Mouse (Mus musculus) kidney, postnatal 0 days (tissue): ENCODE data around the gene Glrp1. TPM values are rescaled to one million over a fixed set of nuclear protein-coding genes. Genes with fewer than 3 reads are reported as not detected.

Experiments
- ATAC-seq: fragments of 200-750 bp; cut with Nextera tagmentation; replicated peaks from 2 replicates; pipeline ENCODE4 v1.8.0; 2017; ENCODE audit warnings: low read depth, moderate number of reproducible peaks, moderate TSS enrichment, moderate library complexity; ENCODE audit not compliant: low FRiP score
- DNase-seq: peaks from one replicate; pipeline ENCODE4 v3.0.0-alpha.2; 2016; ENCODE audit warnings: low spot score
- H3K27ac ChIP-seq: fragments of 300-500 bp; sonication (generic); 2 replicates; pipeline ENCODE4 v1.5.1; 2014; ENCODE audit warnings: mild to moderate bottlenecking
- H3K27me3 ChIP-seq: fragments of 300-500 bp; sonication (generic); 2 replicates; pipeline ENCODE4 v1.6.1; 2014; ENCODE audit warnings: low read length, mixed read lengths; ENCODE audit not compliant: insufficient read depth
- H3K36me3 ChIP-seq: fragments of 300-500 bp; sonication (generic); 2 replicates; pipeline ENCODE4 v1.6.1; 2014; ENCODE audit warnings: low read length, mixed read lengths; ENCODE audit not compliant: insufficient read depth
- H3K4me1 ChIP-seq: fragments of 300-500 bp; sonication (generic); replicated peaks from 2 replicates; pipeline ENCODE4 v1.6.1; 2014; ENCODE audit warnings: antibody characterized with exemption, low read length, mixed read lengths; ENCODE audit not compliant: insufficient read depth
- H3K4me2 ChIP-seq: fragments of 300-500 bp; sonication (generic); 2 replicates; pipeline ENCODE4 v1.6.1; 2014; ENCODE audit warnings: mild to moderate bottlenecking, low read length, moderate library complexity, mixed read lengths
- H3K4me3 ChIP-seq: fragments of 300-500 bp; sonication (generic); replicated peaks from 2 replicates; pipeline ENCODE4 v1.5.1; 2014; ENCODE audit warnings: low read depth, low read length
- H3K9ac ChIP-seq: fragments of 300-500 bp; sonication (generic); 2 replicates; pipeline ENCODE4 v1.6.1; 2014; ENCODE audit warnings: low read depth, low read length
- H3K9me3 ChIP-seq: fragments of 300-500 bp; sonication (generic); replicated peaks from 2 replicates; pipeline ENCODE4 v1.6.1; 2016; ENCODE audit warnings: low read length, inconsistent platforms, mixed read lengths
- CTCF ChIP-seq: IDR thresholded peaks from 2 replicates; pipeline ENCODE4 v1.5.1; 2016; ENCODE audit warnings: antibody characterized with exemption, low read depth, mild to moderate bottlenecking, moderate library complexity
- WGBS: fragments of 180-500 bp; shearing (Covaris S2); extraction: QIAGEN DNeasy Blood & Tissue Kit; methylation state at CpG from one replicate; pipeline ENCODE4 v1.1.7; 2014; 5-methylcytosine and 5-hydroxymethylcytosine counted together
- polyA plus RNA-seq: library from polyadenylated mRNA; unstranded; fragments of >200 nt; fragmentation: Nextera tagmentation; extraction: Ambion mirVana; gene quantifications from 2 replicates; pipeline ENCODE4 v1.2.1, GENCODE M21; 2015

The Glrp1 gene
- polyA plus RNA-seq, 1 experiment from 2014 or later = 0.09 TPM

GRCm38 (mm10) chr1:88476554-88477085 lies 33.2 kb downstream of the Glrp1 start:
- ATAC-seq (no peak), DNase-seq (no peak)
- no peaks in the 10 kb centered on the region for H3K36me3 ChIP-seq
- no peaks in the 10 kb centered on the region for H3K9me3 ChIP-seq
- no peak for TF ChIP-seq CTCF
- no peaks in the 10 kb centered on the region for H3K27me3 ChIP-seq
- peak overlapping the region; percentile 89 for H3K27ac ChIP-seq
- no peak overlapping the region for H3K4me3 ChIP-seq
- H3K4me2 ChIP-seq = no peak overlapping the region
- 76% methylated on average over 20 of the region's 20 CpGs for WGBS
- H3K4me1 ChIP-seq = peaks cover 32% of the 10 kb centered on the region; the same call in 1 of the 2 replicates
- H3K9ac ChIP-seq = no peak overlapping the region

- H3K4me1 ChIP-seq = peaks cover 32% of the 10 kb centered on the region; the same call in 1 of the 2 replicates
- peak overlapping the region; percentile 89 for H3K27ac ChIP-seq
- DNase-seq (peak; percentile 89), ATAC-seq (peak; percentile 89)
- H3K9ac ChIP-seq = no peak overlapping the region
- H3K9me3 ChIP-seq = no peaks in the 10 kb centered on the region
- no peak overlapping the region for H3K4me3 ChIP-seq
- no peaks in the 10 kb centered on the region for H3K27me3 ChIP-seq
- no peaks in the 10 kb centered on the region for H3K36me3 ChIP-seq
- no peak overlapping the region for H3K4me2 ChIP-seq
- WGBS = 4% methylated on average over 8 of the region's 8 CpGs
- TF ChIP-seq CTCF = no peak; the same call in 1 of the 2 replicates
Observed at GRCm38 (mm10) chr1:88475502-88475953, 34.3 kb downstream of the Glrp1 start.

- no peak overlapping the region for H3K9ac ChIP-seq
- H3K4me1 ChIP-seq = peaks cover 32% of the 10 kb centered on the region; the same call in 1 of the 2 replicates
- no peaks in the 10 kb centered on the region for H3K9me3 ChIP-seq
Observed at GRCm38 (mm10) chr1:88474598-88474997, 35.3 kb downstream of the Glrp1 start.

GRCm38 (mm10) chr1:88473899-88474298 lies 36.0 kb downstream of the Glrp1 start:
- H3K4me3 ChIP-seq = no peak overlapping the region
- no peaks in the 10 kb centered on the region for H3K9me3 ChIP-seq
- H3K9ac ChIP-seq = no peak overlapping the region
- no peaks in the 10 kb centered on the region for H3K36me3 ChIP-seq
- no peaks in the 10 kb centered on the region for H3K27me3 ChIP-seq
- peak; percentile 62 for DNase-seq
- H3K4me1 ChIP-seq = peaks cover 32% of the 10 kb centered on the region; the same call in 1 of the 2 replicates
- WGBS = 72% methylated on average over 2 of the region's 2 CpGs
- peak overlapping the region; percentile 89 for H3K27ac ChIP-seq
- H3K4me2 ChIP-seq = no peak overlapping the region
- ATAC-seq = no peak
- peak; percentile 69 for TF ChIP-seq CTCF

More at GRCm38 (mm10) chr1:88474598-88474997, 35.3 kb downstream of the Glrp1 start:
- Histone ChIP-seq H3K27ac (peak overlapping the region; percentile 89), H3K27me3 (no peaks in the 10 kb centered on the region), H3K4me3 (no peak overlapping the region), H3K4me2 (no peak overlapping the region), H3K36me3 (no peaks in the 10 kb centered on the region)
- 2% methylated on average over 7 of the region's 7 CpGs for WGBS
- TF ChIP-seq CTCF = no peak
- ATAC-seq = peak; percentile 74
- DNase-seq = peak; percentile 92

- no peak overlapping the region for H3K9ac ChIP-seq
- H3K9me3 ChIP-seq = no peaks in the 10 kb centered on the region
- no peak overlapping the region for H3K4me2 ChIP-seq
- H3K4me3 ChIP-seq = no peak overlapping the region
- WGBS = 39% methylated on average over 6 of the region's 6 CpGs
- H3K27ac ChIP-seq = no peak overlapping the region
- no peaks in the 10 kb centered on the region for H3K36me3 ChIP-seq
- no peaks in the 10 kb centered on the region for H3K27me3 ChIP-seq
- peaks cover 30% of the 10 kb centered on the region; the same call in 1 of the 2 replicates for H3K4me1 ChIP-seq
- no peak for ATAC-seq
- no peak for DNase-seq
- TF ChIP-seq CTCF = no peak
Observed at GRCm38 (mm10) chr1:88472258-88472657, 37.6 kb downstream of the Glrp1 start.

- no peak overlapping the region for H3K27ac ChIP-seq
- ATAC-seq = no peak
- no peak overlapping the region for H3K4me3 ChIP-seq
- H3K4me2 ChIP-seq = no peak overlapping the region
- no peak for TF ChIP-seq CTCF
- WGBS = 85% methylated on average over 4 of the region's 4 CpGs
- no peaks in the 10 kb centered on the region for H3K27me3 ChIP-seq
- no peaks in the 10 kb centered on the region for H3K9me3 ChIP-seq
- no peak overlapping the region for H3K9ac ChIP-seq
- no peaks in the 10 kb centered on the region for H3K36me3 ChIP-seq
- no peak for DNase-seq
- peaks cover 7% of the 10 kb centered on the region; the same call in 1 of the 2 replicates for H3K4me1 ChIP-seq
Observed at GRCm38 (mm10) chr1:88469746-88470145, 40.1 kb downstream of the Glrp1 start.
